In genomic region chr6:146865701-146866100, GRCm38 (mm10) we compare ENCODE assay signal across 21 mouse cellular contexts. TPM values are rescaled to one million over a fixed set of nuclear protein-coding genes. Genes with fewer than 3 reads are reported as not detected.
DNase-seq lines count a peak whose midpoint lies in the region; ATAC-seq and TF ChIP-seq lines count a peak whose summit lies in the region.
"Had no signal": no experiment of that assay in that cellular context is flagged by ENCODE, and none has a peak within 500 bp of the region (broad histone marks: within the 10 kb centered on the region; RNA-seq: fewer than 3 reads in every experiment).

No protein-coding gene starts in this region.

- 0 out of 2 replicates have a peak, but pooled peaks have one; percentile 19 for TF ChIP-seq CTCF in forebrain, postnatal 0 days (IDR thresholded peaks at IDR 0.05; ENCODE audit: low read depth)
- peak; percentile 48 for TF ChIP-seq CTCF in lung, embryonic 14.5 days (IDR thresholded peaks at IDR 0.05; ENCODE audit: low read depth)

- ATAC-seq in forebrain, postnatal 0 days: no peak
- ATAC-seq in forebrain, embryonic 13.5 days: no peak
- no peak for ATAC-seq in lung, embryonic 14.5 days (ENCODE audit: insufficient read depth)
- ATAC-seq: forebrain, embryonic 15.5 days had no signal

- DNase-seq in forebrain, postnatal 0 days: no peak
- no peak for DNase-seq in lung, embryonic 14.5 days
- no peak for DNase-seq in lung, postnatal 14 days
- DNase-seq in NIH3T3 (ENCODE audit: low read depth) (peak; percentile 61), MN1 (ENCODE audit: low spot score) (no peak)
- DNase-seq in induced T-regulatory cell, adult 2 months (ENCODE audit: low read depth): peak; percentile 44
- no peak for DNase-seq in heart, embryonic 10.5 days (ENCODE audit: low spot score)
- DNase-seq: adrenal gland, postnatal 36 days; cerebellum, adult 18-20 months; gastrocnemius, postnatal 14 days; kidney, adult 8-10 months had no signal

- H3K9me3 ChIP-seq in forebrain, postnatal 0 days (ENCODE audit: low read length): no peaks in the 10 kb centered on the region
- H3K9me3 ChIP-seq in forebrain, embryonic 13.5 days (replicated peaks): no peaks in the 10 kb centered on the region
- no peaks in the 10 kb centered on the region for H3K9me3 ChIP-seq in lung, embryonic 14.5 days (ENCODE audit: low read depth, low read length)
- H3K9me3 ChIP-seq in heart, embryonic 10.5 days: no peaks in the 10 kb centered on the region
- H3K9me3 ChIP-seq: forebrain, embryonic 15.5 days; heart, embryonic 15.5 days; hindbrain, embryonic 12.5 days had no signal

- no peak overlapping the region for H3K27ac ChIP-seq in forebrain, postnatal 0 days (ENCODE audit: low read depth, low read length)
- no peak overlapping the region for H3K27ac ChIP-seq in forebrain, embryonic 13.5 days
- no peak overlapping the region for H3K27ac ChIP-seq in lung, embryonic 14.5 days (ENCODE audit: low read depth)
- no peak overlapping the region for H3K27ac ChIP-seq in heart, embryonic 10.5 days
- H3K27ac ChIP-seq: forebrain, embryonic 15.5 days; heart, embryonic 15.5 days; hindbrain, embryonic 12.5 days; macrophage had no signal

- H3K36me3 ChIP-seq in forebrain, postnatal 0 days (ENCODE audit: insufficient read depth): no peaks in the 10 kb centered on the region
- H3K36me3 ChIP-seq in forebrain, embryonic 13.5 days (ENCODE audit: poor library complexity, severe bottlenecking): no peaks in the 10 kb centered on the region
- no peaks in the 10 kb centered on the region for H3K36me3 ChIP-seq in lung, embryonic 14.5 days (ENCODE audit: insufficient read depth)
- no peaks in the 10 kb centered on the region for H3K36me3 ChIP-seq in heart, embryonic 10.5 days
- H3K36me3 ChIP-seq: forebrain, embryonic 15.5 days; heart, embryonic 15.5 days; hindbrain, embryonic 12.5 days had no signal

- no peaks in the 10 kb centered on the region for H3K27me3 ChIP-seq in forebrain, postnatal 0 days (ENCODE audit: insufficient read depth, low read length)
- H3K27me3 ChIP-seq in forebrain, embryonic 13.5 days: no peaks in the 10 kb centered on the region
- H3K27me3 ChIP-seq in lung, embryonic 14.5 days (ENCODE audit: insufficient read depth, low read length): no peaks in the 10 kb centered on the region
- H3K27me3 ChIP-seq in heart, embryonic 10.5 days (ENCODE audit: insufficient read depth, poor library complexity, severe bottlenecking): no peaks in the 10 kb centered on the region
- H3K27me3 ChIP-seq: forebrain, embryonic 15.5 days; heart, embryonic 15.5 days; hindbrain, embryonic 12.5 days had no signal

- H3K9ac ChIP-seq in forebrain, postnatal 0 days: no peak overlapping the region
- H3K9ac ChIP-seq in forebrain, embryonic 13.5 days: no peak overlapping the region
- H3K9ac ChIP-seq in lung, embryonic 14.5 days: no peak overlapping the region
- H3K9ac ChIP-seq: forebrain, embryonic 15.5 days; heart, embryonic 15.5 days; hindbrain, embryonic 12.5 days had no signal

- H3K4me1 ChIP-seq in forebrain, postnatal 0 days (ENCODE audit: insufficient read depth): no peaks in the 10 kb centered on the region
- no peaks in the 10 kb centered on the region for H3K4me1 ChIP-seq in forebrain, embryonic 13.5 days
- no peaks in the 10 kb centered on the region for H3K4me1 ChIP-seq in lung, embryonic 14.5 days (ENCODE audit: insufficient read depth)
- no peaks in the 10 kb centered on the region for H3K4me1 ChIP-seq in heart, embryonic 10.5 days
- H3K4me1 ChIP-seq: forebrain, embryonic 15.5 days; heart, embryonic 15.5 days; hindbrain, embryonic 12.5 days had no signal

- H3K4me2 ChIP-seq in forebrain, postnatal 0 days (ENCODE audit: low read depth): no peak overlapping the region
- H3K4me2 ChIP-seq in forebrain, embryonic 13.5 days: no peak overlapping the region
- no peak overlapping the region for H3K4me2 ChIP-seq in lung, embryonic 14.5 days
- H3K4me2 ChIP-seq: forebrain, embryonic 15.5 days; heart, embryonic 15.5 days; hindbrain, embryonic 12.5 days had no signal

- H3K4me3 ChIP-seq in forebrain, postnatal 0 days (ENCODE audit: low read depth, low read length): no peak overlapping the region
- no peak overlapping the region for H3K4me3 ChIP-seq in forebrain, embryonic 13.5 days
- H3K4me3 ChIP-seq in lung, embryonic 14.5 days (ENCODE audit: low read depth, low read length): no peak overlapping the region
- no peak overlapping the region for H3K4me3 ChIP-seq in heart, embryonic 10.5 days
- H3K4me3 ChIP-seq: forebrain, embryonic 15.5 days; heart, embryonic 15.5 days; hindbrain, embryonic 12.5 days had no signal

- WGBS in forebrain, postnatal 0 days: 81% methylated on average over 4 of the region's 4 CpGs
- 86% methylated on average over 4 of the region's 4 CpGs for WGBS in forebrain, embryonic 13.5 days
- 85% methylated on average over 4 of the region's 4 CpGs for WGBS in lung, embryonic 14.5 days
- WGBS in heart, embryonic 10.5 days: 76% methylated on average over 4 of the region's 4 CpGs

RNA-seq across cellular contexts. Expression of gene Smco2, which starts 15.8 kb away (rescaled TPM):
- not detected in 2 replicates for total RNA-seq in forebrain, postnatal 0 days (2014; rRNA removed)
- not detected in 2 replicates for polyA plus RNA-seq in forebrain, postnatal 0 days (2015; fragmentation: Nextera tagmentation; extraction: Ambion mirVana)
- polyA plus RNA-seq in forebrain, embryonic 13.5 days (2015; fragmentation: Nextera tagmentation; extraction: Ambion mirVana): not detected in 2 replicates
- polyA plus RNA-seq in lung, embryonic 14.5 days (2014; fragmentation: Nextera tagmentation; extraction: Ambion mirVana): not detected in 2 replicates
- not detected in 2 replicates for polyA plus RNA-seq in heart, embryonic 10.5 days (2016; fragmentation: Nextera tagmentation; extraction: Ambion mirVana)
- total RNA-seq: adrenal gland, postnatal 36 days; gastrocnemius, postnatal 14 days; layer of hippocampus, adult 8-10 months; liver, adult 2 months had no signal
- polyA plus RNA-seq: C2C12; forebrain, embryonic 15.5 days; hindbrain, embryonic 12.5 days; macrophage; neural tube, embryonic 14.5 days; spleen, adult 2 months had no signal

RNA-seq across cellular contexts. Expression of gene Ppfibp1, which starts 22.6 kb away (rescaled TPM):
- 32.0 and 33.0 TPM in 2 replicates for total RNA-seq in forebrain, postnatal 0 days (2014; rRNA removed)
- 15.6 and 23.8 TPM in 2 replicates for polyA plus RNA-seq in forebrain, postnatal 0 days (2015; fragmentation: Nextera tagmentation; extraction: Ambion mirVana)
- polyA plus RNA-seq in forebrain, embryonic 13.5 days (2015; fragmentation: Nextera tagmentation; extraction: Ambion mirVana): 12.7 and 16.5 TPM in 2 replicates
- 52.5 and 56.8 TPM in 2 replicates for polyA plus RNA-seq in lung, embryonic 14.5 days (2014; fragmentation: Nextera tagmentation; extraction: Ambion mirVana)
- 67.3 and 88.3 TPM in 2 replicates for polyA plus RNA-seq in heart, embryonic 10.5 days (2016; fragmentation: Nextera tagmentation; extraction: Ambion mirVana)

Comparison
In these comparisons a context has a peak if more than half of its experiments do, and no peak if none do; other contexts are left out.
1. DNase-seq: peak in NIH3T3 (single experiment) and induced T-regulatory cell, adult 2 months (single experiment); none in forebrain, postnatal 0 days (single experiment), lung, embryonic 14.5 days (single experiment), lung, postnatal 14 days (single experiment), MN1 (single experiment) and heart, embryonic 10.5 days (single experiment).